Mouse (Mus musculus) megakaryocyte, embryonic 14.5 days (primary cell): Measurements from ENCODE around the gene Nmnat3.

ENCODE experiments used
- FLI1 ChIP-seq: IDR thresholded peaks from 2 replicates; pipeline ENCODE4 v1.6.1; 2012; ENCODE audit warnings: low read length, inconsistent platforms, mixed read lengths
- GATA1 ChIP-seq: IDR thresholded peaks from 3 replicates; pipeline ENCODE4 v1.6.1; 2012; ENCODE audit warnings: mixed read lengths, low read length, inconsistent platforms, borderline replicate concordance

DNA sequence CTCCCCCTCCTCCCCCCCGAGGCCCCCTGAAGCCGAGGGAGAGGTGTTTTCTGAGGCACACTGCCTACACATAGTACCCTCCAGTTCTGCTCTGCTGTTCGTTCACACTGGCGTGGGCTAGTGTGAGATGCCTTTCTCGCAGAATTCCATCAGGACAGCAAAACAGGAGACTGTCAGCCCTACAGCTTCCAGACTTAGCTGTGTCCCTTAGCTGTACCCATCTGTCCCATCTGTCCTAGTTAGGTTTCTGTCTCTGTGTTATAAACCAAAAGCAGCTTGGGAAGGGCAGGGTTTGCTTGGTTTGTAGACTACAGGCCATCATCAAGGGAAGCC, 101.4 kb downstream of the Nmnat3 start:
- TF ChIP-seq FLI1 = no peak
- no peak for TF ChIP-seq GATA1
